In the genomic region with DNA sequence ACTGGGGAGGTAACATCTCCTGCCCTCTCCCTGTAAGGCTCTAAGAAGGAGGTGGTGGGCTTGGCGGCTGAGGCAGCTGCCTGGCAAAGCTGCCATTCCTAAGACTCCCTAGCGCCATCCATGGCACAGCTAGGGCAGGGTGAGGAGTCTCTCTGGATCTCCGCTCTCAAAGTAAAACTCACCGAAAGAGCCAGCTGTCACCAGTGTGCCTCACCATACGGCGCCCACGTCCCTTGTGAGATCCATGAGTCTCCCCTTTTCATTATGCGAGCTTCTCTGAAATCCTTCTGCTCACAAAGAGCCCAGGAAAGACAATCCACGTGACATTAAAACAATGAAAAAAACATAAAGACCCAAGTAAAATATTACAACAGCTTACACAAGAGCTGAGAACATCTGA, we compare ENCODE assay signal across 23 mouse cellular contexts. TPM values are rescaled to one million over a fixed set of nuclear protein-coding genes. Genes with fewer than 3 reads are reported as not detected.
DNase-seq lines count a peak whose midpoint lies in the region; ATAC-seq and TF ChIP-seq lines count a peak whose summit lies in the region.
"Had no signal": no experiment of that assay in that cellular context is flagged by ENCODE, and none has a peak within 500 bp of the region (broad histone marks: within the 10 kb centered on the region; RNA-seq: fewer than 3 reads in every experiment).

No protein-coding gene starts in this region.

- no peaks in the 10 kb centered on the region for H3K4me1 ChIP-seq in midbrain, postnatal 0 days (ENCODE audit: insufficient read depth, low read length)
- H3K4me1 ChIP-seq in midbrain, embryonic 10.5 days: peaks cover 6% of the 10 kb centered on the region
- H3K4me1 ChIP-seq: limb, embryonic 10.5 days had no signal

- no peaks in the 10 kb centered on the region for H3K9me3 ChIP-seq in midbrain, postnatal 0 days (ENCODE audit: low read length)
- H3K9me3 ChIP-seq in midbrain, embryonic 10.5 days (replicated peaks): no peaks in the 10 kb centered on the region
- H3K9me3 ChIP-seq: hindbrain, embryonic 10.5 days; limb, embryonic 10.5 days; neural tube, embryonic 12.5 days had no signal

- intact Hi-C loops in left cerebral cortex, postnatal 36 days (cut with DNase I): loop anchor here (5.0 kb wide), 1 partner anchor 34 kb away; the partner anchor contains the start of gene Clec2l

- H3K4me3 ChIP-seq in midbrain, postnatal 0 days (ENCODE audit: low read depth, low read length): no peak overlapping the region
- no peak overlapping the region for H3K4me3 ChIP-seq in midbrain, embryonic 10.5 days
- H3K4me3 ChIP-seq: hindbrain, embryonic 10.5 days; limb, embryonic 10.5 days; neural tube, embryonic 12.5 days had no signal

- H3K27ac ChIP-seq in midbrain, postnatal 0 days (ENCODE audit: low read depth, low read length): no peak overlapping the region
- H3K27ac ChIP-seq in midbrain, embryonic 10.5 days (replicated peaks): no peak overlapping the region
- H3K27ac ChIP-seq: hindbrain, embryonic 10.5 days; limb, embryonic 10.5 days; neural tube, embryonic 12.5 days had no signal

- TF ChIP-seq CTCF in midbrain, postnatal 0 days (IDR thresholded peaks at IDR 0.05): 0 out of 2 replicates have a peak, but pooled peaks have one; percentile 2

- no peak for ATAC-seq in midbrain, postnatal 0 days (ENCODE audit: low FRiP score)
- ATAC-seq: CD4-positive, CD25-positive, alpha-beta regulatory T cell, adult 4 months; inflammation-experienced regulatory T-cells, adult 6 months had no signal

- peak; percentile 3 to 22 for DNase-seq in adrenal gland, adult (ENCODE audit: inconsistent age in 2 of 2, low spot score in 1 of 2)
- DNase-seq in adrenal gland, adult 8-10 months: no peak
- DNase-seq in layer of hippocampus, adult 11-12 months (ENCODE audit: low spot score): peak; percentile 63
- no peak for DNase-seq in layer of hippocampus, adult 9-10 months (ENCODE audit: low spot score)
- no peak for DNase-seq in midbrain, postnatal 0 days (ENCODE audit: low spot score)
- no peak for DNase-seq in midbrain, embryonic 10.5 days (ENCODE audit: low spot score)
- peak; percentile 43 to 55 for DNase-seq in left cerebral cortex, postnatal 36 days (ENCODE audit: low spot score in 2 of 2)
- no peak for DNase-seq in MN1 (ENCODE audit: low spot score)
- DNase-seq: adrenal gland, adult 2 months; cerebellum, adult 11-12 months; cerebellum, postnatal 36 days; kidney, adult 8-10 months; kidney, postnatal 25 days; lung, adult 2 months; lung, postnatal 36 days; thymus, adult 2 months had no signal

- 65% methylated on average over 9 of the region's 9 CpGs for WGBS in midbrain, postnatal 0 days
- 90% methylated on average over 9 of the region's 9 CpGs for WGBS in midbrain, embryonic 10.5 days

- no peak overlapping the region for H3K4me2 ChIP-seq in midbrain, postnatal 0 days (ENCODE audit: low read depth, low read length, poor library complexity, severe bottlenecking)
- H3K4me2 ChIP-seq: liver, embryonic 11.5 days; neural tube, embryonic 12.5 days had no signal

- no peaks in the 10 kb centered on the region for H3K27me3 ChIP-seq in midbrain, postnatal 0 days (ENCODE audit: insufficient read depth, low read length)
- H3K27me3 ChIP-seq in midbrain, embryonic 10.5 days (ENCODE audit: low read depth, poor library complexity, severe bottlenecking): no peaks in the 10 kb centered on the region
- H3K27me3 ChIP-seq: neural tube, embryonic 12.5 days had no signal

- no peak overlapping the region for H3K9ac ChIP-seq in midbrain, postnatal 0 days (replicated peaks; ENCODE audit: low read length, poor library complexity, severe bottlenecking)
- H3K9ac ChIP-seq: neural tube, embryonic 12.5 days had no signal

- H3K36me3 ChIP-seq in midbrain, postnatal 0 days (ENCODE audit: insufficient read depth, low read length): peaks cover 52% of the 10 kb centered on the region
- peaks cover 89% of the 10 kb centered on the region for H3K36me3 ChIP-seq in midbrain, embryonic 10.5 days

RNA-seq across cellular contexts. Expression of gene Clec2l, which starts 33.7 kb away (rescaled TPM):
- 10 to 100 TPM in 1 of 4 experiments, 1 to 10 TPM in 3; 1.8 to 11.3 (median 3.1) TPM for total RNA-seq in adrenal gland, adult 8-10 months (2022)
- 123 and 128 TPM in 2 replicates for total RNA-seq in midbrain, postnatal 0 days (2014; rRNA removed)
- 49.2 and 56.3 TPM in 2 replicates for polyA plus RNA-seq in midbrain, postnatal 0 days (2015; fragmentation: Nextera tagmentation; extraction: Ambion mirVana)
- polyA plus RNA-seq in midbrain, embryonic 10.5 days (2016; fragmentation: Nextera tagmentation; extraction: Ambion mirVana): 1.1 and 1.3 TPM in 2 replicates
- total RNA-seq in left cerebral cortex, postnatal 36 days (2021): 10 to 100 TPM; 74.5 to 92.6 TPM
- total RNA-seq: gastrocnemius, adult 18-20 months had no signal
- polyA plus RNA-seq: CD4-positive, CD25-positive, alpha-beta regulatory T cell, adult 4 months had no signal

RNA-seq across cellular contexts. Expression of gene Klrg2, which starts 59.5 kb away (rescaled TPM):
- total RNA-seq in adrenal gland, adult 8-10 months (2022): 1 to 10 TPM; 3.7 to 9.4 (median 5.6) TPM
- 0.22 and 0.90 TPM in 2 replicates for total RNA-seq in midbrain, postnatal 0 days (2014; rRNA removed)
- 0.21 and 0.37 TPM in 2 replicates for polyA plus RNA-seq in midbrain, postnatal 0 days (2015; fragmentation: Nextera tagmentation; extraction: Ambion mirVana)
- 0.14 TPM in 1 of 2 replicates, not detected in the other for polyA plus RNA-seq in midbrain, embryonic 10.5 days (2016; fragmentation: Nextera tagmentation; extraction: Ambion mirVana)
- 1 to 10 TPM in 1 of 2 experiments, under 1 TPM in 1; 0.74 to 1.4 TPM for total RNA-seq in left cerebral cortex, postnatal 36 days (2021)
- polyA plus RNA-seq: CD4-positive, CD25-positive, alpha-beta regulatory T cell, adult 4 months; inflammation-experienced regulatory T-cells, adult 6 months had no signal

Comparison
In these comparisons a context has a peak if more than half of its experiments do, and no peak if none do; other contexts are left out.
1. DNase-seq: peak in adrenal gland, adult (2 of 2), layer of hippocampus, adult 11-12 months (single experiment) and left cerebral cortex, postnatal 36 days (2 of 2); none in adrenal gland, adult 8-10 months (single experiment), layer of hippocampus, adult 9-10 months (single experiment), midbrain, postnatal 0 days (single experiment), midbrain, embryonic 10.5 days (single experiment) and MN1 (single experiment).
2. RNA of gene Clec2l, which starts 33.7 kb away (total RNA-seq): 123 to 128 TPM in midbrain, postnatal 0 days and 74.5 to 92.6 TPM in left cerebral cortex, postnatal 36 days; 1.8 to 11.3 TPM in adrenal gland, adult 8-10 months; every median in the first group is over 4 times any median in the second.